Mouse (Mus musculus) testis, adult 2 months (tissue): ENCODE measurements around the gene Mok.

ENCODE experiments used
- CTCF ChIP-seq: fragments of 200-500 bp; IDR thresholded peaks from 2 replicates; pipeline ENCODE4 v1.5.1; 2012; ENCODE audit warnings: low read depth, mild to moderate bottlenecking, inconsistent platforms, low read length, moderate library complexity; ENCODE audit not compliant: control insufficient read depth, insufficient read depth, insufficient replicate concordance
- POLR2A ChIP-seq: fragments of 200-500 bp; IDR thresholded peaks from 2 replicates; pipeline ENCODE4 v1.6.1; 2012; ENCODE audit warnings: low read depth, mild to moderate bottlenecking, inconsistent platforms, low read length, moderate library complexity; ENCODE audit not compliant: control insufficient read depth

DNA sequence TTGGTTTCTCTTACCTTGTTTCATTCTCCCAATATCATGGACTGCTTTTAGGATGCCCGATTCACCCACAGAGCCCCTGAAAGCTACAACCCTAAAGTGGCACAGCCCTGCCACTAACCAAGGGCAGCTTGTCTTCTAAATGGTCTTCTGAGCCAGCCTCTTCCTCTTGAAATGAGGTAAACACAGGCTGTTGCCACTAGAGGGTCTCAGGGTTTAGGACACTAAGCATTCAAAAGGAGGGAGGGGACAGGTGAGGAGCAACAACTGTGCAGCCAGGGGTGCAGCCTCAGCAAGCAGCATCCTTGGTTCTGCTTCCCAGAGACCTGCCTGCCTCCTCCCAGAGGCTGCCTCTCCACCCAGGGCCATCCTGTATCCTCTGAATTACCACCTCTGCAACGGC lies 19.0 kb downstream of the Mok start:
- no peak for TF ChIP-seq CTCF
- TF ChIP-seq POLR2A: no peak
